Mouse (Mus musculus) adrenal gland, adult 18-20 months (tissue): ENCODE measurements around the gene Aldh3a2. TPM values are rescaled to one million over a fixed set of nuclear protein-coding genes. Genes with fewer than 3 reads are reported as not detected.
A peak's percentile ranks its signal among the peaks of the same experiment; 100 is the strongest.
"Not testable (repeated sequence)": the region's sequence is repeated elsewhere in the genome, so short reads cannot be mapped to it uniquely, and the experiment has no call there.

Experiments
- DNase-seq, 2 experiments: peaks; one replicate each; pipeline ENCODE4 v3.0.0; 2021 to 2022; ENCODE audit warnings: low spot score in 2 of 2
- long read RNA-seq, 2 experiments: library from polyadenylated mRNA; stranded (forward); transcript quantifications; one replicate each; pipeline ENCODE4 v2.0.0; 2021
- total RNA-seq, 2 experiments: library from RNA; stranded (reverse); gene quantifications; 1 replicate in 1 of 2; 2 replicates in 1 of 2; pipeline ENCODE4 v1.2.3; 2021

Gene Aldh3a2
- total RNA-seq: 10 to 100 TPM; 41.6 to 59.9 TPM
- long read RNA-seq, experiment 1, transcript Aldh3a2-202 (10 exons, 3,091 nt): major isoform, 15 of 21 reads
- long read RNA-seq, experiment 1, partial matches to known transcripts: 2 of 21 reads
- long read RNA-seq, experiment 1, other reads (novel, unspliced or antisense): 4 of 21 reads
- long read RNA-seq, experiment 2, transcript Aldh3a2-202 (10 exons, 3,091 nt): major isoform, 39 of 56 reads
- long read RNA-seq, experiment 2, partial matches to known transcripts: 8 of 56 reads
- long read RNA-seq, experiment 2, other reads (novel, unspliced or antisense): 9 of 56 reads

DNA sequence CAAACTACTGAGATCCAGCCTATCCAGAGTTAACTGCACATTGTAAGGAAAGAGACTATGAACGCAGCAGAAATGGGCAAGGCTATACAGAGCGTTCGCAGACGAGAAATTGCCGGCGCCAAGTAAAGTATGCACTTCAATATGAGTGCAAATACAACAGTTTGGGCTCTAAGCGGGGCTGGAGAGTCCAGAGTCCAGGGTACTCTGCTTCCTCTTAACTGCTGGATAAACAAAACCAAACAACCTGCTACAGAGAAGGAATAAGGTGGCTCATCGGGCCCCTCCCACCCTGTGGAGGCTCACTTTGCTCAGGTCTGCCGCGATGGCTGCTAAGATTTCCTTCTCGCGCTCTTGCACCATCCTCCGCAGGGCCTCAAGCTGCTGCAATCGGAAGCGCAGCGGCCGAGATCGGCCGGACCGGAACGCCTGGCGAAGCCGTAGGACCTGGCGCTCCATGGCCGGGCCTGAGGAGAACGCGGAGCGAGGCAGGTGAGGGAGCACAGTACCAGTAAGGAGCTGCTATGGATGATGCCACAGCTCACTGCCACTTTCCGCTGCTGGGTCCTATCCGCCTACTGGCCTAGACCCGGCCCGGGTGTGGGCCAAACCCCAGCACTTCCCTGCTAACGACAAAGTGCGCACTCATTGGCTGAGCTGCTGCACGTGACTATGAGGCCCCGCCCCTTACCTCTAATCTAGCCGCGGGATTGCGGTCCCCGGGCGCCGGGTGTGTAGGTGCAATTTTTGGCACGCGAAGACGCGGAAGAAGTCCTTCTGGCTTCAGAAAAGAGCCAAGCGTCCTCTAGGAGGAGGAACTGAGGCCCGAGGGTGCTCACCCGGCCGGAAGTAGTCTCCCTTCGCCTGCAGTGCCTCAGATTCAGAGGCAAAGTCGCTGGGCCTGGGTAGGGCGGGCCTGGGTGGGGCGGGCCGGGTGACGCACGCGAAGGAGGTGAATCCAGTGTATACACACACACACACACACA is at the start of gene Aldh3a2:
Aldh3a2 (minus strand) TSS at position 914 of the 983 bp plus-strand sequence.
- peak; percentile 90 to 94 for DNase-seq

DNA sequence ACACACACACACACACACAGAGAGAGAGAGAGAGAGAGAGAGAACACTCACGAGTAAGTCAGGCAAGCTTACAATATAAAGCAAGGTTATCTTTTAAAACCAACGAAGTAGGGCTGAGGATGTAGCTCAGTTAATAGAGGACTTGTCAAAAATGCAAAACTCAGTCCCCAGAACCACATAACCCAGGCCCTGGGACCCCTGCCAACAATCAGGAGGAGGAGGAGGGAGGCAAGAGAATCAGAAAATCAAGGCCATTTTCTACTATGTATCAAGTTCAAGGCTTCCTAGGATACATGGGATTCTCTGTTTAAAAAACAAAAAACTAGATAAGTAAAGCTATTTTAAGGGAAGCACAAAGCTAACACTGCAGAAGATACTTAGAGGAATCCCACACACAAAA is 49.6 kb upstream of the Aldh3a2 start:
- DNase-seq: no peak

DNA sequence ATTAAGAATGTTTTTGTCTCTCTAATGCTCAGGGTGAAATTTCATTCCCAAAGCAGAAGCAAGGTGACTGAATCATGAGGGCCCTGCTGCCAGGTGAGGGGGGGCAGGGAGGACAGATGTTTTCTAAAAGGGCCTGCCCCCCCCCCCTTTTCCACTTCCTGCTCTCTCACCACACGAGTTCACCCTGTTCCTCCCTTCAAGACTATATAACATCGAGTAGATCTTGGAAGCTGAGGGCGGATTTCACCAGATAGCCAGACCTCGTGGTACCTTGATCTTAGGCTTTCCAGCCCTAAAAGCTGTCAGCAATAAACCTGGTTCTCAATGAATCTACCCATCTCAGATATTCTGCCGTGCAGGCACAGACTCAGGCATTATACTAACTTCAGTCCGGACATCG is 43.1 kb upstream of the Aldh3a2 start:
- no peak for DNase-seq

DNA sequence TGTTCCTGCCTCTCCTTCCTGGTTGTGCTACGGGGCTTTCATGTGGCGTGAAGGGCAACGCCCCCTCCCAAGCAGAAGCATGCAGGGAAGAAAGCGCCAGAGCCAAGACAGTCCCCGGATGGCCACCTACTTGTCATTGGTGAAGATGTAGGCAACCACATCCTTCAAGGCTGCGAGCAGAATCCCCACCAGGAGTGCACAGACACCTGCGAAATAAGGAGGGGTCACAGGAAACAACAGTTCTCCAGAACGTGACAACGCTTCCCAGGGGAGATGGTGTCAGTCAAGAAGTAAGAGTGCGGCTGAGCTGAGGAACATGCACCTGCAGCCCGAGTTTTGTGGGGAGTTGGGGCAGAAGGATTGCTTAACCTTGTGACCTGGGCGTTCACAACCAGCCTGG is 42.6 kb upstream of the Aldh3a2 start:
- DNase-seq: no peak

DNA sequence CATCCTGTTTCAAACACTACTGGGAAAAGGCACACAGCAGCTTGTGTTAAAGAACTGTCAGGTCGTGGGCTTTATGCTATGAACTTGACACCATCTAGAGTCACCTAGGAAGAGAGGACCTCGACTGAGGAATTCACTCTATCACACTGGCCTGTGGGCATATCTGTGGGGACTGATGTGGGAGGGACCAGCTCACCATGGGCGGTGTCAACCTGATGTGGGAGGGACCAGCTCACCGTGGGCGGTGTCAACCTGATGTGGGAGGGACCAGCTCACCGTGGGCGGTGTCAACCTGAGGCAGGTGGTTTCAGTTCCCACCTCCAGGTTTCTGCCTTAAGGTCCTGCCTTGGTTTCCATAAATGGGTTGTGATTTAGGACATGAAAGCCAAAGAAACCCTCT is 40.5 kb upstream of the Aldh3a2 start:
- DNase-seq: no peak

DNA sequence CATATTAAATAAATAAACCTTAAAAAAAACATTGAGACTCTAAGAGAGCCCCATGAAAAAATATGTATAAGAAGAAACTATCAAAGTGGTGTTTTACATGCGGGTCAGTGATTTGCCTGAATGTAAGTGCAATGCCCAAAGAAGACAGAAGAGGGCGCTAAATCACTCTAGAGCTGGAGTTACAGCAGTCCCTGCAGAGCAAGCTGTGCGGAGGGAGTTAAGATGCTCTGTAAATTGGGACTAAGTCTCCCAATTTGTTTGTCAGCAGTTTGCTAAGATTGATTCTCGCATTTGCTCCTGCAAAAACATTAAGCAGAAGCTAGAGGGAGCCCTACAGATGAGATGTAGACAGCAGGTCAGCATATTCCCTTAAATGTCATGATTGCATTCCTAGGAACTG is 38.1 kb upstream of the Aldh3a2 start:
- peak; percentile 34 to 40 for DNase-seq

DNA sequence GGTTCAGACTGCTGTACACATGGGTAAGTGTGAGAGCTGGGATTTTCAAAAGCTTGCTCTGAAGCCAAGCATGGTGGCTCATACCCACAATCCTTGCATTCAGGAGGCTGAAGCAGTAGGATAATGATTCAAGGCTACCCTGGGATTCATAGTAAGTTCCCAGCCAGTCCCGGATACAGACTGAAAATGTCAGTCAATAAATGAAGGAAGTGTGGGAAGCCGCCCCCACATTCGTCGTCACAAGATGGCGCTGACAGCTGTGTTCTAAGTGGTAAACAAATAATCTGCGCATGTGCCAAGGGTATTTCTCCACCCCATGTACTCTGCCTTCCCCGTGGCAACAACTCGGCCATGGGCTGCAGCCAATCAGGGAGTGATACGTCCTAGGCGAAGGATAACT is 37.3 kb upstream of the Aldh3a2 start:
- DNase-seq: not testable (repeated sequence)

DNA sequence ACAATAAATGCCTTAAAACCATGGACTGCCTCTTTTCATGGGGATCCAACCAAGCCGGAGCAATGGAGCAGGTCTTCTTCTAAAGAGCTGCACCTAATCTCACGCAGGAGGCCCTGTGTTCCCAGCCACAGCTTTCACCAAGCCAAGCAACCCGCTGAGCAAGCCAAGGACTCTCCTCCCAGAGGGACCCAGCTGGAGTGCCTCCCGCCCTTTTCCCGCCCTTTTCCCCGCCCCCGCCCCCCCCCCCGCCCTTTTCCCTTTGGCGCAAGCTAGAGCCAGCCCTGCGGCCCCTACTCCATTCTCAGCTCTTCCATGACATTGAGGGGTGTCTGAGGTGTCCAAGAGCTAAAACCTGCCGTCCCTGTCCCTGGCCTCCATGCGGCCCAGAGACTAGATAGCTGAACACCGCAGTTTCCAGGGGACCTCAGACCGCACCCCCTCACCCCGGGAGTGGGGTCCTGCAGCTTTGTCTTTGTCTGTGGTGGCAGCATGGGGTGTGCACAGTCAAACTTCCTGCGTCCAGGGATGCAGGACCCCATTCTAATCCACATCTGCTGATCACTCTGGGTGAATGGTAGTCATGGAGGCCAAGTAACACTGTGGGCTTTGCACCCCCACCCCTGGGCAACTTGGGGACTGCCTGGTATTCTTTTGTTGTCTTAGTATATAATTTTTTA is 33.6 kb upstream of the Aldh3a2 start:
- DNase-seq: no peak

DNA sequence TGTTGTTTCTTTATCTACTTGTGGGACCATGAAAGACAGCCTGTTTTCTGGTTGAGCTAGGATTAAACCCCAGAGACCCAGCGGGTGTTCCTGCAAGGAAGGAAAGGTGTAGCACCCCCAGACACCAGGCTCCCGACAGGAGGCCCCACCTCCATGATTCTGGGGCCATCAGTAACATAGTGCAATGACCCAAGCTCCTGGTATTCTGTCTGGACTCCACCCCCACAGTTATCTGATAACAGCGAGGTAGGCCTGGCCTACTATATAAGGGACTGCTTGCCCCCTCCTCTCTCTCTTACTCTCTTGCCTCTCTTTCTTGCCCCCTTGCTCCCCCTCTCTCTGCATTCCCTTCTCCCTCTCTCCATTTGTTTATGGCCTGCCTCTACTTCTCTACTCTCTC is 32.9 kb upstream of the Aldh3a2 start:
- DNase-seq: no peak

DNA sequence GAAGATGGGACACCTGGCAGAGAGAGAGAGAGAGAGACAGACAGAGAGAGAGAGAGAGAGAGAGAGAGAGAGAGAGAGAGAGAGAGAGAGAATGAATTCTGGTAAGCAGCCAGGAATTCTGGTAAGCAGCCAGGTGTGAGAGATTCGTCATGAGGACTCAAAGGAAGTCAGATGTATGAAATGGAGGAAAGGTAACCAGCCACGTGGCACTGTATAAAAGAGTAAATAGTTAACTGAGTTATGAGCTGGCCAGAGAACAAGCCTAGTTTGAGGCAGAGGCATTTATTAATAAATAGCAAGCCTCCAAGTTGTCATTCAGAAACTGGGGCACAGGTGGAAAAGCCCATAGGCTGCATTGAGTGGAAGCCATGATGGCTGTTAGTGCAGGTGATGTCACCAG is 30.6 kb upstream of the Aldh3a2 start:
- no peak for DNase-seq

DNA sequence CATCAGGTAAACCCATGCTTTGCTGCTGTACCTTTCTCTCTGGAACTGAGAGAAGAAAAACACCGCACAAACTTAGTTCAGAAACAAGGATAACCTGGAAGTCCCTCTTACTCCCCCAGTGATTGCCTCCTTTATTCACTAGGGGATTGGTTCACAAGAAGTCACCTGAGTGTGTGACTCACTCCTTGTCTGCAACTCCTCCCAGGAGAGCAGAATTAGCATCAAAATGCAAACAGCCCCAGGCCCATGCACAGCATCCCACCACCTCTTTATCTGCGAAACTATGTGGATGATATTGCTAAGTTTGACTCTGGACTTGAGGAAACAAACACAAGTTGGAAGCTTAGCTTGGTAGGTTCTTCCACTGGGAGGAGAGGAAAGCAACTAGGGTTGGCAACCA is 30.1 kb upstream of the Aldh3a2 start:
- DNase-seq: no peak

DNA sequence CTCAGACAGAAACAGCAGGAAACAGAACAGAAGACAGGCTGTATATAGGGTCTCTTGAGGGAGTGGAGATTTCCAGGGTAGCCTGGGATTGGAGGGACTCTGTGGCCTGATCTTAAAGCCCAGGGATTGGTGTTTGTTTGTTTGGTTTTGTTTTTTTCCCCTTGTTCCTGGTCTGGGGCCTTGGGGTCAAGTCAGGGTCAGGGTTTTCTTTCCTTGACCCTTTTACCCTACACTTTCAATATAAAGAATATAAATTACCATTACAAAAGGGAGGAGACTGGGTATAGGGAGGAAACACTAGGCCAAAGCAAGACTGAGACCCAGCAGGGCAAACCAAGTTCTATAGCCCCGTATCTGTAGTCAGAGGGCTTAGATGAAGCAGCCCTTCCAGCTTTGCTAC is 29.3 kb upstream of the Aldh3a2 start:
- DNase-seq: no peak

DNA sequence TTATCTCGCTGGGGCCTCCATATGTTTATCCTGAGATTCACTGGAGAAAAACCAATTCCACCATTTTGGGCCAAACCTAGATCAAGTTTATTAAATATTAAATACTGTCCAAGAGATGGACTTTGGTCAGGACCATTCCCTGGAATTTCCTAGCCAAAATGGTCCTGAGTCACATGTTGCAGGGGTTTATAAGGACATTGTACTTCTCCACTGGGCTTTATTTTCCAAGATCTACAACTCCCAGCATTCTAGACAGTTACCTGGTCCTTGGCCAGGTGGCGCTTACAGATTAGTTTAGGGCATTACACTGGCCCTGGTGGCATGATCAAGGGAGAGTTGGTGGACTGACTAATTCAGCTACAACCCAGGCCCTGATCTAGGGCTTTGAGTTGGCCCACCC is 28.3 kb upstream of the Aldh3a2 start:
- DNase-seq: no peak

DNA sequence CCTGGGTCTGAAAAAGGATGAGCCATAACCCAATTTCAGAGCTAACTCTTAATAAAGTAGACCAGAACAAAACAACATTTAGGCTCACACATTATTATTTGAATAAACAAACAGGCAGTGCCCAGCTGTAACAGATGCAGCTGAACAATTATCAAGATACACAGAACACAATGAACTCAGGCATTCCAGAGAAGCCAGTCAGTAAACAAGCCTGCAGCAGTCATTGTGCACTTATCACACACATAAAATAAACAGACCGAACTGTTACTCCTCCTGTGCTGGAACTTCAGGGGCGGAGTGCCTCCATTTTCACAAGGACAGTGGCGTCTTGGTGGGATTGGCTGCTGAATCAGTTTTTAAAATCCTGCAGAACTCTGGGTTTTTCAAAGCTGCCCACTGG is 27.2 kb upstream of the Aldh3a2 start:
- DNase-seq: no peak

DNA sequence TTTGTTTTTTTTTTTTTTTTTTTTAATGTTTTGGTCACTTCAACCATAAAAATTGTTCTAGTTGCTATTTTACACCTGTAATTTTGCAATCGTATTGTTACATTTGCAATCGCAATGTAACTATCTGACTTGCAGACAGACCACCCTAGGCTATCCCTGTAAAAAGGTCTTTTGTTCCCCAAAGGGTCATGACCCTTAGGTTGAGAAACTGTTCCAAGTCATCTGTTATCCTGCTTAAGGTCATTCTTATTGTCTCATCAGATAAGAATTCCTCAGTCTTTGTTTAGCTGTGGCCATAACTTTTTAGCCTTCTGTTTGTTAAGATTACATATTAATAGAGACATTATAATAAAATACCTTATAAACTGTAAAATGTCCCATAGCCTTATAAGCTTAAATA is 26.0 kb upstream of the Aldh3a2 start:
- no peak for DNase-seq

DNA sequence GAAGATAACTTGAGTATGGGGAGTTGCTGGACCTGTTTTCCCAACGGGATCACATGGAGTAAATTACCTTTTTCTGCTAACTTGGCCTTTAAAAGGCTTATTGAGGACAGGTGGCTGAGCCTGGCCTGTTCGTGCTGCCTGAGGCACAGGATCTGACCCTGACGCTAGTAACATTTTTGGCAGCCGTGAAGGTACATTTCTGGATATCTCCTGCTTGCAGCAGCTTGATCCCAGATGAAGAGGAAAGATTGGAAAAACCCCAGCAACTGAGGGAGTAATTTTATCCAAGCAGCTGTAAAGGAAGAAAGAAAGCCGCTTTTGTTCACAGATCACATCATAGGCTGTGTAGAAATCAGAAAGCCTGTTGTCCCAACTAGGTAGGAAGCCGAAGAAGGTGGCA is 17.1 kb upstream of the Aldh3a2 start:
- DNase-seq: no peak

DNA sequence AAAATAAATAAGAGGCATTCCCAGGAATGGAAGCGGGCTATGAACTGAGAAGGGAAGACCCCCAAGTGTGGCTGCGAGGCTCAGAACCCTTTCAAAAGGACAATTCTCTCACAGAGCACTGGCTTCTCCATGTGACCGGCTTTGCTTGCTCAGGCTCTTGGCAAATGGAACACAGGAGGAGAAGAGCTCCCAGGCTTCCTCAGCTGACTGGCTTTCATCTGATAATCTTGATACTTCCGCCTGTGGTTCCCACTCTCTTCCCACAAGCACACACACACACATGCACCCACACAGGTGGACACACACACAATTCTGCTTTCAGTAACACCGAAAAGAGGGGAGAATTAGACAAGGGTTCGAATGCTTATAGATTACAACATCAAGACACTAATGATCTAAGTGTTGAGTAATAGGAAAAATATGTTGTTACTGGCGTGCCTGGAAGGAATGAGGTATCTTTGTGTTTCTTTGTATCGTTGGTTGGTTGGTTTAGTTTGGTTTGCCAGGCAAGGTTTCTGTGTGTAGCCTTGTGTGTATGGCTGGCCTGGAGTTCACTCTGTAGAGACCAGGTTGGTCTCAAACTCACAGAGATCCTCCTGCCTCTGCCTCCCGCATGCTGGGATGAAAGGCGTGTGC is 16.3 kb upstream of the Aldh3a2 start:
- DNase-seq: no peak

DNA sequence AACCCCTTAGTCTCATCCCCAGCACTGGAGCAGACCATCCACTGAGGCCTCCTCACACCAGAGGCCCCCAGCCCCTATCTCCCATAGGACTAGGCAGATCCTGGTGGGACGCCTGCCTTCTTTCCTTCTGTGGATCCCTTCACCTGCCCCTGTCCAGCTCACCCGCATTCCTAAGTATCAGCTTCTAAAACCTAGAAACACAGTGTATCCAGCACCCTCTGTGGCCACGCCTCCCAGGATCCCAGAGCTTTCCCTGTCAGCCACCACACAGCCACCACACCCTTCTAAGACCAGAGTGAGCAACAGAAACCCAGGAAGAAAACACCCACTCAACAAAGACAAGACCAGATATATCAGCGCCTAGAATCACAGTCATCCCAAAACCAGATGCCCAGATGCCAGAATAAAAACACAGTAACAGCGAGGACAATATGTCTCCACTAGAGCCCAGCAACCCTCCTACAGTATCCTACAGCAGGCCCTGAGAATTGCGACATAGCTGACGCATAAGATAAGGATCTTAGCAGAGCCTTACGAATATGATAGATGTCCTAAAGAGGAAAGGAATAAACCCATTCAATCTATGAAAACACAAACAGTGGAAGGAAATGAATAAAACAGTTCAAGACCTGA is 11.3 kb upstream of the Aldh3a2 start:
- DNase-seq: no peak

DNA sequence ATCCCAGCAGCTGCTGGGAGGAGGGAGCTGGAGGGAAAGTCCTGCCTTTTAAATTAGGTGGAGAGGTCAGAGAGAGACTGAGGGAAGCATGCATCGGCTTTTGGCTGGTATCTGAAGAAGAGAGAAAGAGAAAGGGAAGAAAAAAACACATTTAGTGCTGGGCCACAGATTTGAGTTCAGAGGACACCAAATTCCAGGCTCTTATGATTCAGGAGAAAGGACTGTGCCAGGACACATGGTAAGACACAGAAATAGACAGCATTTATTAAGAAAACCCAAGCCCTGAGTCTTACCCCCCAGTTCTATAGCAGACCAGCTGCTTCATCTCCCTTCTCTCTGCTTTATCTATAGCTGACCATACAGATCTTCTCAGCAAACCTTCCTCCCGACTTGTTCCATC is 10.7 kb upstream of the Aldh3a2 start:
- no peak for DNase-seq

DNA sequence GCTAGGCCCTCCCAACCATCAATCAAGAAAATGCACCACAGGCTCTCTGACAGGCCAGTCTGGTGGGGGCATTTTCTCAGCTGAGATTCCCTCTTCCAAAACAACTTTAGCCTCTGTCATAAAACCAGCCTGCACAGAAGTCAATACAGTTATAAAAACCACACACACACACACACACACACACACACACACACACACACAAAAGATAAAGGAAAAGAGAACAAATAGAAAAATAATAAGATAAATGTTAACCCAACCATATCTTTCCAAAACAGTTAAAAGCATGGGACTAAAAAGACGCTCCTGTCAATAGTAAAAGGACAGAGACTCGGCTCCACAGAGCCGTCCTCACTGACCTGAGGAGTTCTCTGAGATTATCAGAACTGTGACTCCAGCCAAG is 9.2 kb upstream of the Aldh3a2 start:
- no peak for DNase-seq

DNA sequence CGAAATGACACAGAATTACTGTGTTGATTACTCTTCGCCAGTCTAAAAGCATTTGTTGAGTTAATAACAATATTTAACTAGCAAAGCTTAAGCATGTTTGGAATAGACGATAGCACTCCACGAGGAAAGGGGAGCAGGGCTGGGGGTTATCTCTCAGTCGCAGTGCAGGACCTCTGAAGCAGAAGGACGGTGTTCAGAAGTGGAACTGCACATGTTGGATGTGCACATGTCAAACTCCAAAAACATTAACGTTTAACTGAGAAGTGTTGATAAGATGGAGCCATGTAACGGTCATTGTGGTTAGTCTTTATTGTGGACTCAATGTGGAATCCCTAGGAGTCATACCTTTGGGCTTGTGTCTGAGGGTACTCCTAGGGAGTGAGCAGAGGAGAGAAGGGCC is 7.8 kb upstream of the Aldh3a2 start:
- DNase-seq: no peak
